Mouse (Mus musculus) olfactory bulb, adult 2 months (tissue): ENCODE measurements at regions not wholly inside any gene's neighbourhood (a gene's known extent, or its start where the extent isn't known, plus 50 kb on each side); places are given as distances from the start of the nearest gene placed in this dataset.

Experiments
- CTCF ChIP-seq: fragments of 200-500 bp; IDR thresholded peaks from 2 replicates; pipeline ENCODE4 v1.5.1; 2012; ENCODE audit warnings: low read depth, mild to moderate bottlenecking, low read length, moderate library complexity; ENCODE audit not compliant: insufficient read depth
- POLR2A ChIP-seq: fragments of 200-500 bp; IDR thresholded peaks from 2 replicates; pipeline ENCODE4 v1.6.1; 2012; ENCODE audit warnings: mild to moderate bottlenecking, low read depth, low read length, moderate library complexity; ENCODE audit not compliant: insufficient read depth

GRCm38 (mm10) chr10:97368625-97369024 lies 110.8 kb upstream of the Dcn start:
- TF ChIP-seq CTCF (no peak), POLR2A (no peak)
